Mouse (Mus musculus) ZHBTc4 (cell line): ENCODE measurements at regions not wholly inside any gene's neighbourhood (a gene's known extent, or its start where the extent isn't known, plus 50 kb on each side); places are given as distances from the start of the nearest gene placed in this dataset.

Source experiments
- DNase-seq: peaks from one replicate; pipeline ENCODE4 v3.0.0-alpha.2; 2011; ENCODE audit warnings: low read depth, low spot score

DNA sequence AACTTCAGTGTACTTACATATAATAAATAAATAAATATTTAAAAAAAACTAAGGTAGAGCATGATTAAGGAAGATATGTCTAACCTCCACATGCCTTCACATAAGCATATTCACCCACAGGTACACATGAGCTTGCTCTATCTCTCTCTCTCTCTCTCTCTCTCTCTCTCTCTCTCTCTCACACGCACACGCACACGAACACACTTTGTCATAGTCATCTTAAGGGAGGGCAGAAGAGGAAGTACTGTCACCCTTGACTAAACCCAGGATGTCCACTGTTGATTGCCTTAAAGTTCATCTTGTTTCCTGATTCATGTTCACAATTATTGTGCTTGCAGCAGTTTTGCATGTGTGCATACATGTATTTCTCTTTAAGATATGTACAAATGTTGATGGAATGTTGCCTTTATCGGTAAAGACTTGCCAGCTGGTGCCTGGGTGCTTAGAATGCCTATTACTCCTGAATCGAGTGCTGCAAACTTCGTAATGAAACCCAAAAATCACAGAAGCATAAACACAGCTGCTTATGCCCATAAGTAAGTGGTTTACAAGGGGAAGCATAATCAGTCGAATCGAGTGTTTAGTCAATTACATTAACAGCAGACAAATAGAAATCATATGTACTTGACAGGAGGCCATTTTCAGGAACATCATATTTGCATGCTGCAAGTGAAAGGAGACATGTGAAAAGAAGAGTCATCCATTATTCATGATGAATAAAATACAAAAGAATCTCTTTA, 84.3 kb downstream of the Tmem168 start:
- no peak for DNase-seq

DNA sequence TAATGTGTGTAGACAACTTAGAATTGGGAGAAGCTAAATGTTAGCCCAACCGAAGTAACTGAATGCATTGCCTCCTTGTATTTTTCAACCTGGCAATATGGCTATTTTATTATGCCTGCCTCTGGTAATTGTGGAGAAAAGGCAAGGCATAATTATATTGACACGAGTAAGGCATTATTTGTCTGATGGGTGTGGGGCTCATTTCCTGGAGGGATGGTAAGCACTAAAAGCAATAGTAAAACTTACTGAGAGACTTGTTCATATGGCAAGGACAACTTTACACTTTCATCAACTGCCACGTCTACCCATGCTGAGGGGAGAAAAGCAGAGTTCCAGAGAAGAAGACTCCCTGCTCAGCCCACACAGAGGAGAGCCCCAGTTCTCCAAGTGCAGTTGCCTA, 93.8 kb downstream of the Tmem168 start:
- DNase-seq: no peak

DNA sequence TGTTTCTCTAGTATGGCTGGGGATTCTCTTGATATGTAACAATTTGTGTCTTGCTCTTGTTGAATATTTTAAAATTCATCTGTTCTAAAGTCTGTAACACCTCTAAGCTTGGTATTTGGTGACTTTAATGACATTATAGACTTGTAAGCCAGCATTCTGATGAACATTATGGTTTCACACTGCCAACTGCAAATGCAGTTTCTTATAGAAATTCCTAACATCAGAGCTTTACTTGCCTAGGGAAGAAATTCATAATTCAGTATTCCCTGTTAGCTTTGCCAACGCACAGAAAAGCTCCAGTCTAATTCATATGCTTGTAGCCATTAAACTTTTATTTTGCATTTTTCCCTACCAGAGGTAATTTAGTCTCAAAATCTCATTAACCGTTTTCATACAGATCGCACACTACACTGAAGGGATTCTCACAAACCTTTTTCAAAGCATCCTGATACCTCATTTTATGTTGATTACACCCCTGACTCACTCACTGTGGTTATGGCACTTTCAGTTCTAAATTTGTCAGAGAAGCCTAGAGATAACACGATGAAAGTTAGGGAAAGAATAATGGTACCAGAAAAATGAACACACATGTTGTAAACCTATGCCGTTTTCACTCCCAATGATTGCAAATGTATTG, 131.3 kb downstream of the Tmem168 start:
- no peak for DNase-seq

DNA sequence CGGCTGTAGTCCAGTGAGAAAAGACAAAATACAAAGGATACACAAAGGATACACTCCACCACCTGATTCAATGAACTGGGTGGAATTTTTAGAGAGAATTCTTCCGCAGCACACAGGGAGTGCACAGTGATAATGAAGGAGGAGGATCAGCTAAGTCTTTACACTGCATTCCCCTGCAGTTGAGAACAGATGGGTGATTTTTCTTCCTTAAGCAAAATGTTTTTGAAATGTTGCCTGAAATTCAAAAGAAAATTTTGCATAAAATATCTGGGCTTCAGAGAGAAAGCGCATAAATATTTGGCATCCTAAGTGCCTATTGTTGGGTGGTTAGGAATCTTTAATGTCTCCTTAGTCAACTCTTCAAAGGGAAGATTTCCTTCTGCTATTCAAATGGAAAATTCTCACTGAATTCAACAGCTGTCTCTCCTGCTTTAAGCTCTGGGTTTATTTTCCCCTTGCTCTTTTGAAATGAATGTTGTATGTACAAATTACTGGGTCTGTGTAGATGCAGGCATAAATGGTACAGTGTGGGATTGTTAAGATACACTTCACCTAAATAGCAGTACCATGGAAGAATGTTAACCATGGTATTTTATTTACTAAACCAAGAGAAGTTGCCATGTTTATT, 158.6 kb downstream of the Tmem168 start:
- no peak for DNase-seq

DNA sequence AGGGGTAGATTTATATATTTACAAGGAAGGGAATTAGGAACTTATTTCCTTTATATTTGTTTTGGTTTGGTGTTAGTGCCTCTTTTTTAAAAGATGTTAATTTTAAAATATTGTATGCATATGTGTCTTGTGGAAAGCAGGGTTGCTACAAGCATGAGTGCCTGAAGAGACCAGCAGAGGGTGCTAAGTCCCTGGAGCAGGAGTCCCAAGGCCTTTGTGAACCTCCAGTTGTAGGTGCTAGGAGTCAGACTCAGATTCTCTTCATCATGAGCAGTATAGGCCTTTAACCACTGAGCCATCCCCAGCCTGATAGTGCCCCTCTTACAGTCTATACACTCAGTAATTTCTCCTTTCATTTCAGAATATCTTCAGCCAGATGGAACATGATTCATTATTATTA, 189.0 kb upstream of the Vwde start:
- peak; percentile 52 for DNase-seq

DNA sequence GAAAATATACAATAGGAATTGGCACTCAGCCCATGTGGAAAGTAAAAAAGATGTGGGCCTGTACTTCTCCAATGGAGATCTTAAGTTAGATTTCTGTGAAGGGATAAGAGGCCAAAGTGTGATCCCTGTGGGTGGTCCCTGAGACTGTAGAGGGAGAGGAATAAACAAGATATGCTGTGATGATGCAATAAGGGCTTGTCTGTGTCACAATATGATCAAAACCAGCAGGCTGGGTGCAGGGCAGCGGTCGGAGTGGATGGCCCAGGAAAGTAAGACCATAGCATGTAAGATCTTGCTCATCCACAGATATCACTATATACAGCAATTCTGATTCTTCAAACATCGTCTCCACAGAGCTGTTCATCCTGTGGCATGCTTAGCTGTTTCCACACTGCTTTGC, 188.3 kb upstream of the Vwde start:
- DNase-seq: no peak

DNA sequence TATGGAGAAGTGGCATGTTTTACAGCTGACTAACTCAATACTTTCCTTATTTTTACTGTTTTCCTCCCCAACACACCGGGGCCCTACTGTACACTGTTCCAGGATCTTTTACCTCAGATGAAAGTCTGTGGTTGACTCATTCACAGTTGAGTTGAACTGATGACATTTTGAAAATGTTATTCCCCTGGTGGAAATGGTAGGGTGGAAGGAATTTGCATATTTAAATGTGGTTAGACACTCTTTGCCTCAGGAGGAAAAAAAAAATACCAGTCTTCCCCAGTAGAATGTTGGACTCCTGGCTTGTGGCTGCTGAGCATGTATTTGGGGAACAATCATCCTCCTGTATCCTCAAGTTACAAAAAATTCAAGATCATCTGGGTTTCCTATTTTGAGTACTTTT, 159.7 kb upstream of the Vwde start:
- DNase-seq: no peak

DNA sequence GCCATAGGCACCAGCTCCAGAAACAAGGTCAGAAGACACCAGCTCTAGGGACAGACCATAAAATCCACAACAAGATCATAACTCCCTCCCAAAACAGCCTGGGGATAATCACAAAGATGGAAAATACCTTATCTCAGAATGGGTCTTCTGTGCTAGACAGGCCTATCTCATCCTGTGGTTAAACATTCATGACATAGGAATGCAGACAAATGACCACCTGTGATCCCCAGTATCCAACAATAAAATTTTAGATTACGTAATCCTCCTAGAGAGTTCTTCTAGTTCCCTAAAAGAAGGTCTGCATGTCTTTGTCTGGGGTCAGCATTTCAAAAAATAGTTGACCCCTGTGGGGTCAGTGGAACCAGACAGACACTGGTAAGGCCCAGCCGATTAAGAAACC, 158.4 kb upstream of the Vwde start:
- DNase-seq: no peak

DNA sequence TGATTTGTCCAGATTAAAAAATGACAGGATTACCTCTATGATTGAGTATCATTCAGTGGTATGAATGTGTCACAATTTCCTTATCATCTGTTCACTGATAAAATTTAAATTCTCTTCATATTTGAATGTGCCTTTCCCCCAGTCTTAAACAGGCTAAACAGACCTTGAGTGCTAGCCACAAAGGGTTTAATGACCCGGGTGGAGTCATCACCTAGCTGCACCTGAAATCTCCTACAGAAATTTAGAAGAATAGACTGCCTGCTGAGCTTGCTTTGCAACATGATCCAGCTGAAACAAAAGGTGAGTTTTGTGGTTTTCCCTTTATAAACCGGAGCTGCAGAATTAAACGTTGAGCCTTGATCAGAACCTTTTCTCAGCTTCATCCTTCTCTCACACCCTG, 156.1 kb upstream of the Vwde start:
- DNase-seq: peak; percentile 23

DNA sequence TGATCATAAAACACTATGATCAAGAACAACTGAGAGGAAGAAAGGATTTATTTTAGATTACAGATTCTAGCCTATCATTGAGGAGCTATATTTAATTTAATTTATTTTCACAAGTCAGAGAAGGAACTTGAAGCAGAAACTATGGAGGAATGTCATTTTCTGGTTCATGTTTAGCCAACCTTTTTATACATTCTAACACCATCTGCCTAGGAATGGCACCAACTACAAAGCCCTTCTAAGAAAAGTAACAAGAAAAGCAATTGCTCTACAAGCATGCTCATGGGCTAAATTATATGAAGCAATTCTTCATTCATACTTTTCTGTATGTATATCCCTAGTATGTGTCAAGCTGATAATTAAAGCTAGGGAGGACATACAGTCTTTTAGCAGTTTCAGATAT, 155.0 kb upstream of the Vwde start:
- DNase-seq: no peak

DNA sequence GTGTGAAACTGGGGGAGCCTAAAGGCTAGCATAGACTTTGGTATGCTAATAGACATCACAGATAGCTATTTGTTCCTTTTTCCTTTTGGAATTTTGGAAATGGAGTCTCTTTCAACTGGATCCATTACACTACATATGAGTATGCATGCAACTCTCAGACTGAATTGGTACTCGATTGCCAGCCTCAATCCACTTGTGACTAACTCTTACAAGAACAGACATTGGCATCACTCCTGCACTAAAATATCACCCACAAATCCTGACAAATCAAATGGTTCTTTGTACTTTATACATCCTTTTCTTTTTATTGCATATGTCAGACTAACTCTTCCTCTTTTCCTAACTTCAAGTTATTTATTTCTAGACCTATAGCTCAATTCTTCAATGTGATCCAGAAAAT, 149.1 kb upstream of the Vwde start:
- no peak for DNase-seq

DNA sequence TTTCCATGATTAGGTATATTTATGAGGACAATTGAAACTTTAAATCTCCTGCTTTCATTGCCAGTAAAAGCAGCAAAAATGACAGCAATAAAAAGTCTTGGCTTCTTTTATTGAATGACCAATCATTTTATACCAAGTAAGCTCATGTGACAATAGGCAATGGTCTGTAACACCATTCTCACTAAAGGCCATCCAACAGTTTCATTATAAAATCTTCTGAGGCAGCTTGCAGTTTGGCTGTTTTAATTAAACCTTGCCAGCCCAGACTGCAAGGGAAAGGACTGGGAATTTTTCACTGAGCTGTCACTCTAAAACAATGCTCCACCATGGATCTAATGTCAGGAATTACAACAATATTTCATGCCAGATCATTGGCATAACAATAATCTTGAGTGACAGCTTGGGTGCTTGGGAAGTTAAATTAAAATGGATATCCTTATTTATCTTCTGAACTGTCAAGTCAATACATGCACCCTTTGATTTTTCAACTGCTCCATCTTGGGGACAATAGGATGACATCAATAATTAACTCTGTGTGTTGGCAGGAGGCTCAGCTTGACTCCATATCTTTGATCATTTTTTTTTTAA, 145.0 kb upstream of the Vwde start:
- DNase-seq: no peak
